Mouse (Mus musculus) liver, embryonic 13.5 days (tissue): ENCODE measurements around the gene Ube2o. TPM values are rescaled to one million over a fixed set of nuclear protein-coding genes. Genes with fewer than 3 reads are reported as not detected.
"Not testable (repeated sequence)": the region's sequence is repeated elsewhere in the genome, so short reads cannot be mapped to it uniquely, and the experiment has no call there.

Experiments
- ATAC-seq: fragments of 200-750 bp; cut with Nextera tagmentation; 2 replicates; pipeline ENCODE4 v1.8.0; 2017; ENCODE audit warnings: low read depth, mild to moderate bottlenecking, moderate number of reproducible peaks, moderate library complexity
- DNase-seq: peaks from one replicate; pipeline ENCODE4 v3.0.0; 2022
- H3K27ac ChIP-seq: fragments of 300-500 bp; sonication (generic); 2 replicates; pipeline ENCODE4 v1.5.1; 2015; ENCODE audit warnings: moderate library complexity, mild to moderate bottlenecking, inconsistent platforms
- H3K27me3 ChIP-seq: fragments of 300-500 bp; sonication (generic); 2 replicates; pipeline ENCODE4 v1.6.1; 2015; ENCODE audit warnings: mild to moderate bottlenecking, inconsistent platforms
- H3K36me3 ChIP-seq: fragments of 300-500 bp; sonication (generic); 2 replicates; pipeline ENCODE4 v1.6.1; 2015; ENCODE audit warnings: mild to moderate bottlenecking, inconsistent platforms
- H3K4me1 ChIP-seq: fragments of 300-500 bp; sonication (generic); replicated peaks from 2 replicates; pipeline ENCODE4 v1.6.1; 2015; ENCODE audit warnings: inconsistent platforms
- H3K4me2 ChIP-seq: fragments of 300-500 bp; sonication (generic); 2 replicates; pipeline ENCODE4 v1.6.1; 2015; ENCODE audit warnings: inconsistent platforms, mild to moderate bottlenecking, moderate library complexity
- H3K4me3 ChIP-seq: fragments of 300-500 bp; sonication (generic); replicated peaks from 2 replicates; pipeline ENCODE4 v1.5.1; 2015; ENCODE audit warnings: mild to moderate bottlenecking, inconsistent platforms
- H3K9ac ChIP-seq: fragments of 300-500 bp; sonication (generic); 2 replicates; pipeline ENCODE4 v1.6.1; 2015; ENCODE audit warnings: mild to moderate bottlenecking, inconsistent platforms
- H3K9me3 ChIP-seq: fragments of 300-500 bp; sonication (generic); replicated peaks from 2 replicates; pipeline ENCODE4 v1.6.1; 2016; ENCODE audit warnings: inconsistent platforms
- WGBS: fragments of 180-500 bp; shearing (Covaris S2); methylation state at CpG from one replicate; pipeline ENCODE4 v1.1.7; 2015; ENCODE audit not compliant: insufficient replicate concordance; 5-methylcytosine and 5-hydroxymethylcytosine counted together
- polyA plus RNA-seq: library from polyadenylated mRNA; unstranded; fragments of >200 nt; fragmentation: Nextera tagmentation; extraction: Ambion mirVana; gene quantifications from 2 replicates; pipeline ENCODE4 v1.2.1, GENCODE M21; 2015

The Ube2o gene
- polyA plus RNA-seq, 1 experiment from 2014 or later: 22.1 TPM

- DNase-seq: no peak
- Histone ChIP-seq H3K4me2 (no peak overlapping the region), H3K9ac (no peak overlapping the region), H3K9me3 (no peaks in the 10 kb centered on the region), H3K4me1 (peaks cover 55% of the 10 kb centered on the region), H3K27ac (peak overlapping the region; percentile 97), H3K27me3 (no peaks in the 10 kb centered on the region), H3K4me3 (no peak overlapping the region), H3K36me3 (no peaks in the 10 kb centered on the region)
- ATAC-seq: no peak
- 87% methylated on average over 17 of the region's 17 CpGs for WGBS
Measured at GRCm38 (mm10) chr11:116504516-116504915, 76.7 kb downstream of the Ube2o start.

GRCm38 (mm10) chr11:116501005-116501746, 80.1 kb downstream of the Ube2o start:
- peak overlapping the region; percentile 40; the same call in 1 of the 2 replicates for H3K27ac ChIP-seq
- no peak overlapping the region for H3K4me3 ChIP-seq
- no peaks in the 10 kb centered on the region for H3K27me3 ChIP-seq
- no peaks in the 10 kb centered on the region for H3K9me3 ChIP-seq
- DNase-seq (peak; percentile 29), ATAC-seq (no peak)
- no peak overlapping the region for H3K4me2 ChIP-seq
- WGBS: 21% methylated on average over 7 of the region's 7 CpGs
- no peaks in the 10 kb centered on the region for H3K36me3 ChIP-seq
- no peak overlapping the region for H3K9ac ChIP-seq
- H3K4me1 ChIP-seq: peaks cover 42% of the 10 kb centered on the region

GRCm38 (mm10) chr11:116499018-116499417, 82.2 kb downstream of the Ube2o start:
- H3K36me3 ChIP-seq: no peaks in the 10 kb centered on the region
- no peaks in the 10 kb centered on the region for H3K27me3 ChIP-seq
- peak overlapping the region; percentile 53 for H3K4me2 ChIP-seq
- H3K27ac ChIP-seq: no peak overlapping the region
- no peak for DNase-seq
- H3K4me1 ChIP-seq: peaks cover 25% of the 10 kb centered on the region
- WGBS: 47% methylated on average over 6 of the region's 6 CpGs
- no peaks in the 10 kb centered on the region for H3K9me3 ChIP-seq
- no peak for ATAC-seq
- H3K9ac ChIP-seq: no peak overlapping the region
- peak overlapping the region; percentile 22; the same call in 1 of the 2 replicates for H3K4me3 ChIP-seq

- DNase-seq (no peak), ATAC-seq (no peak)
- Histone ChIP-seq H3K4me1 (peaks cover 29% of the 10 kb centered on the region), H3K27me3 (no peaks in the 10 kb centered on the region), H3K9me3 (no peaks in the 10 kb centered on the region), H3K4me3 (peak overlapping the region; percentile 22), H3K4me2 (peak overlapping the region; percentile 53), H3K9ac (no peak overlapping the region), H3K27ac (no peak overlapping the region), H3K36me3 (no peaks in the 10 kb centered on the region)
- WGBS: 36% methylated on average over 34 of the region's 34 CpGs
Measured at GRCm38 (mm10) chr11:116498596-116498995, 82.7 kb downstream of the Ube2o start.

GRCm38 (mm10) chr11:116497313-116497712, 83.9 kb downstream of the Ube2o start:
- DNase-seq: no peak
- no peaks in the 10 kb centered on the region for H3K9me3 ChIP-seq
- H3K36me3 ChIP-seq: no peaks in the 10 kb centered on the region
- no peak overlapping the region for H3K9ac ChIP-seq
- ATAC-seq: no peak
- H3K27ac ChIP-seq: no peak overlapping the region
- no peaks in the 10 kb centered on the region for H3K27me3 ChIP-seq
- no peak overlapping the region for H3K4me2 ChIP-seq
- peaks cover 33% of the 10 kb centered on the region for H3K4me1 ChIP-seq
- no peak overlapping the region for H3K4me3 ChIP-seq
- WGBS: 22% methylated on average over 4 of the region's 4 CpGs

GRCm38 (mm10) chr11:116494474-116495174, 86.6 kb downstream of the Ube2o start:
- Histone ChIP-seq H3K4me3 (no peak overlapping the region), H3K9ac (no peak overlapping the region), H3K4me2 (no peak overlapping the region), H3K27me3 (no peaks in the 10 kb centered on the region), H3K9me3 (no peaks in the 10 kb centered on the region), H3K36me3 (no peaks in the 10 kb centered on the region), H3K4me1 (peaks cover 33% of the 10 kb centered on the region), H3K27ac (no peak overlapping the region)
- 61% methylated on average over 13 of the region's 13 CpGs for WGBS
- ATAC-seq (no peak), DNase-seq (no peak)

GRCm38 (mm10) chr11:116493795-116494252, 87.4 kb downstream of the Ube2o start, which contains the start of gene Prpsap1:
TSS of gene Prpsap1 (minus strand) at chr11:116494202.
- 23% methylated on average over 4 of the region's 4 CpGs for WGBS
- ATAC-seq: no peak
- no peak within 1 kb of the TSS for H3K27ac ChIP-seq
- no peak within 1 kb of the TSS for H3K4me2 ChIP-seq
- H3K9ac ChIP-seq: no peak within 1 kb of the TSS
- H3K4me1 ChIP-seq: peaks cover 40% of the 10 kb centered on the region
- peak; percentile 59 for DNase-seq
- H3K9me3 ChIP-seq: no peaks in the 10 kb centered on the region
- H3K4me3 ChIP-seq: no peak within 1 kb of the TSS
- no peaks in the 10 kb centered on the region for H3K27me3 ChIP-seq
- no peaks in the 10 kb centered on the region for H3K36me3 ChIP-seq

GRCm38 (mm10) chr11:116493191-116493590, 88.1 kb downstream of the Ube2o start:
- Histone ChIP-seq H3K4me3 (no peak overlapping the region), H3K27me3 (no peaks in the 10 kb centered on the region), H3K9me3 (no peaks in the 10 kb centered on the region), H3K4me1 (peaks cover 40% of the 10 kb centered on the region), H3K9ac (no peak overlapping the region), H3K4me2 (no peak overlapping the region), H3K36me3 (no peaks in the 10 kb centered on the region), H3K27ac (no peak overlapping the region)
- DNase-seq: no peak
- no peak for ATAC-seq
- 60% methylated on average over 5 of the region's 5 CpGs for WGBS

GRCm38 (mm10) chr11:116492507-116492906, 88.7 kb downstream of the Ube2o start:
- 58% methylated on average over 1 of the region's 1 CpGs for WGBS

GRCm38 (mm10) chr11:116491338-116491737, 89.9 kb downstream of the Ube2o start:
- no peak overlapping the region for H3K27ac ChIP-seq
- ATAC-seq: no peak
- peaks cover 18% of the 10 kb centered on the region for H3K36me3 ChIP-seq
- no peak overlapping the region; the same call in 1 of the 2 replicates for H3K4me3 ChIP-seq
- H3K9me3 ChIP-seq: no peaks in the 10 kb centered on the region
- H3K9ac ChIP-seq: no peak overlapping the region
- H3K27me3 ChIP-seq: no peaks in the 10 kb centered on the region
- no peak for DNase-seq
- 57% methylated on average over 6 of the region's 6 CpGs for WGBS
- H3K4me1 ChIP-seq: peaks cover 35% of the 10 kb centered on the region
- peak overlapping the region; percentile 97 for H3K4me2 ChIP-seq

More at GRCm38 (mm10) chr11:116492507-116492906, 88.7 kb downstream of the Ube2o start:
- not testable (repeated sequence) for H3K9ac ChIP-seq, H3K4me3 ChIP-seq, H3K27ac ChIP-seq, H3K9me3 ChIP-seq, ATAC-seq, H3K27me3 ChIP-seq, DNase-seq, H3K4me2 ChIP-seq, H3K36me3 ChIP-seq
- peaks cover 39% of the 10 kb centered on the region for H3K4me1 ChIP-seq

- Histone ChIP-seq H3K4me3 (peak overlapping the region; percentile 95), H3K4me1 (peaks cover 35% of the 10 kb centered on the region), H3K9me3 (no peaks in the 10 kb centered on the region), H3K27ac (peak overlapping the region; percentile 78), H3K4me2 (peak overlapping the region; percentile 97), H3K9ac (peak overlapping the region; percentile 93), H3K36me3 (peaks cover 27% of the 10 kb centered on the region), H3K27me3 (no peaks in the 10 kb centered on the region)
- DNase-seq (peak; percentile 87), ATAC-seq (peak; percentile 91)
- under 1% methylated on average over 62 of the region's 62 CpGs for WGBS
Measured at GRCm38 (mm10) chr11:116490232-116491107, 90.8 kb downstream of the Ube2o start.
